Mouse (Mus musculus) heart, adult 2 months (tissue): ENCODE measurements at regions not wholly inside any gene's neighbourhood (a gene's known extent, or its start where the extent isn't known, plus 50 kb on each side); places are given as distances from the start of the nearest gene placed in this dataset.

ENCODE experiments used
- DNase-seq, 2 experiments: peaks; one replicate each; pipeline ENCODE4 v3.0.0; 2021
- H3K27ac ChIP-seq: fragments of 200-600 bp; 2 replicates; pipeline ENCODE4 v1.8.1; 2022
- H3K27me3 ChIP-seq: fragments of 200-500 bp; 2 replicates; pipeline ENCODE4 v1.6.1; 2012; ENCODE audit warnings: mild to moderate bottlenecking, low read length, inconsistent platforms, mixed read lengths; ENCODE audit not compliant: control insufficient read depth, insufficient read depth
- H3K36me3 ChIP-seq: fragments of 200-500 bp; 2 replicates; pipeline ENCODE4 v1.6.1; 2012; ENCODE audit warnings: low read length, inconsistent platforms; ENCODE audit not compliant: control insufficient read depth, insufficient read depth
- H3K4me1 ChIP-seq: fragments of 200-500 bp; 2 replicates; pipeline ENCODE4 v1.6.1; 2011; ENCODE audit warnings: low read length; ENCODE audit not compliant: control insufficient read depth, insufficient read depth
- H3K4me3 ChIP-seq: fragments of 200-600 bp; 2 replicates; pipeline ENCODE4 v1.8.1; 2022
- H3K79me2 ChIP-seq: fragments of 200-500 bp; replicated peaks from 2 replicates; pipeline ENCODE4 v1.6.1; 2012; ENCODE audit warnings: mild to moderate bottlenecking, inconsistent platforms, low read length, moderate library complexity, mixed read lengths; ENCODE audit not compliant: control insufficient read depth, insufficient read depth
- H3K9ac ChIP-seq: fragments of 200-500 bp; 2 replicates; pipeline ENCODE4 v1.6.1; 2012; ENCODE audit warnings: low read depth, mild to moderate bottlenecking, control low read depth, inconsistent platforms, low read length, mixed read lengths
- CTCF ChIP-seq: fragments of 200-600 bp; IDR thresholded peaks from 2 replicates; pipeline ENCODE4 v1.8.1; 2022; ENCODE audit warnings: antibody characterized with exemption, mild to moderate bottlenecking, moderate library complexity
- EP300 ChIP-seq: fragments of 200-500 bp; IDR thresholded peaks from 2 replicates; pipeline ENCODE4 v1.6.1; 2011; ENCODE audit warnings: low read depth, low read length, control low read depth; ENCODE audit not compliant: insufficient read depth
- POLR2A ChIP-seq: fragments of 200-500 bp; IDR thresholded peaks from 2 replicates; pipeline ENCODE4 v1.6.1; 2011; ENCODE audit warnings: mild to moderate bottlenecking, low read depth, low read length, control low read depth; ENCODE audit not compliant: insufficient read depth
- WGBS: fragments of 180-500 bp; shearing (Covaris S2); methylation state at CpG from one replicate; pipeline ENCODE4 v1.1.7; 2018; 5-methylcytosine and 5-hydroxymethylcytosine counted together
- intact Hi-C: fragments of 180-260 bp; cut with DNase I; formaldehyde crosslinking; loops from one replicate; pipeline ENCODE4 v1.15.1; 2025

DNA sequence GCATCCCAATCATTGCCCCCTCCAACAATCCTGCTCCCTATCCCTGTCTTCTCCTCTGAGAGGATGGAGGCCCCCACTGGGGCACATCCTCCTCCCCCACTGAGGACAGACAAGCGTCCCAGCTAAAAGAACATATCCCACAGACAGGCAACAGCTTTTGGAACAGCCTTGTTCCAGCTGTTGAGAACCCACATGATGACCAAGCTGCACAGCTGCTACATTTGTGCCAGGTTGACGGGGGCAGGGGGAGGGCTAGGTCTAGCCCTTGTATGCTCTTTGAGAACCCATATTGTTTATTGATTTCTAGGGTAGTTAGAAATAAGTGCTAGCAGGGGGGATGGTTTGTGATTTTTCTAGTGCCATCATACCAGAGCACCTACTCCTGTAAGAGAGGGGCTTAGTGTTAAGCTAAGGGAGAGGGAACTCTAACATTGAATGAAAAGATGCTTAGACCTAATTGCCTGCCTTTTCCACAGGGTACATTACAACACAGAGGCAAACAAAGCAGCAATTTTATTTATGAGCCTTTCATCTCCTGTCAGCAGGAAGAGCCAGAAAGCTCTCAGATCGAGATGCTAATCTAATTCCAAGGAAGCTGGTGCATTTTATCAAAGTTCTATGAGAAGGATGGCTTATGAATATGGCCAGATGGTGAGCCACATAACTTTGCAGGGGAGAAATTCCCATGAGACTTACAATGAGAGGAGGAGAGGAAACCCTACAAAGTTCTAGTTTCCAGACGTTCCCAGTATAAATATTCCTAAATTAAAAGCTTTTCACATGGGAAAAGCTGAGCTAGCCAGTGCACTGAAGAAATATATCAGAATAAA is 137.6 kb upstream of the Zpld1 start:
- no peak for DNase-seq
- H3K36me3 ChIP-seq = no peaks in the 10 kb centered on the region
- H3K27me3 ChIP-seq = no peaks in the 10 kb centered on the region
- intact Hi-C loops = no loop called here
- no peak overlapping the region for H3K4me3 ChIP-seq
- no peak overlapping the region for H3K27ac ChIP-seq
- no peak overlapping the region for H3K9ac ChIP-seq
- no peak for TF ChIP-seq POLR2A
- no peak for TF ChIP-seq CTCF
- TF ChIP-seq EP300 = no peak
- 38% methylated on average over 4 of the region's 4 CpGs for WGBS
- no peaks in the 10 kb centered on the region for H3K4me1 ChIP-seq
- no peaks in the 10 kb centered on the region for H3K79me2 ChIP-seq

DNA sequence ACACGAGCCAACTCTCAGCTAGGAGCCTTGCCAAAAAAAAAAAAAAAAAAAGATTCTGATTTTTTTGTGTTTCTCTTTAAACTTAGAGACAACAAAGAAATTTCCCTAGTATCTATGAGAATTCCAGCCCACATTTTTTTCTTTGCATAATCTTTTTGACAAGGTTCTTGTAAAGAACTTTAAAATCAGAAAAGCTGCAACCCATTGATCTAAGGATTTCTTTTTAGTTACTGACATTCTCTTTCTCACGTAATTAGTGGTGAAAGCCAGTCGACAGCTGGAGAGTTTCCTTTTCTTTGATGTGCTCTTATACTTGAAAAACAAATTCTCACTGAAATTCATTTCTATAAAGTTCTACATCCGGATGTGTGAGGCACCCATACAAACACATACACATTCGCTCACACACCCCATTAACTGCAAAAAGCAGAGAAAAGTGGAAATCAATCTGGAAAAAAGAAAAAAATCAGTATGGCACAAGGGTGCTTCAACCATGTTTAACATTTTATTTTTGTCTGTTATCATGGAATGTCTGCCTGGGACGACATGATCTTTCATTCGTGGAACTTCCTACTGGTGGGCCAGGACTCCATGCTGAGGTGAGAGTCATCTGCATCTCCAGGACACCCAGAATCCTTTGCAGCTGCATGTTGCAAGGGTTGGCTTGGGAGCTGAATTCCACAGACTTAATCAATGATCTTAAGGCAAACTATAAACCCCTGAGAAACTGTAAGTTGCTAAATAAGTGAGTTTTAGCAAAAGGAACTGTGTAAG is 124.0 kb upstream of the Zpld1 start:
- WGBS = 32% methylated on average over 7 of the region's 7 CpGs
- Histone ChIP-seq H3K9ac (no peak overlapping the region), H3K36me3 (no peaks in the 10 kb centered on the region), H3K79me2 (no peaks in the 10 kb centered on the region), H3K4me3 (no peak overlapping the region), H3K4me1 (no peaks in the 10 kb centered on the region), H3K27ac (no peak overlapping the region), H3K27me3 (no peaks in the 10 kb centered on the region)
- DNase-seq = no peak
- TF ChIP-seq EP300 (no peak), POLR2A (no peak), CTCF (no peak)
- intact Hi-C loops = no loop called here

DNA sequence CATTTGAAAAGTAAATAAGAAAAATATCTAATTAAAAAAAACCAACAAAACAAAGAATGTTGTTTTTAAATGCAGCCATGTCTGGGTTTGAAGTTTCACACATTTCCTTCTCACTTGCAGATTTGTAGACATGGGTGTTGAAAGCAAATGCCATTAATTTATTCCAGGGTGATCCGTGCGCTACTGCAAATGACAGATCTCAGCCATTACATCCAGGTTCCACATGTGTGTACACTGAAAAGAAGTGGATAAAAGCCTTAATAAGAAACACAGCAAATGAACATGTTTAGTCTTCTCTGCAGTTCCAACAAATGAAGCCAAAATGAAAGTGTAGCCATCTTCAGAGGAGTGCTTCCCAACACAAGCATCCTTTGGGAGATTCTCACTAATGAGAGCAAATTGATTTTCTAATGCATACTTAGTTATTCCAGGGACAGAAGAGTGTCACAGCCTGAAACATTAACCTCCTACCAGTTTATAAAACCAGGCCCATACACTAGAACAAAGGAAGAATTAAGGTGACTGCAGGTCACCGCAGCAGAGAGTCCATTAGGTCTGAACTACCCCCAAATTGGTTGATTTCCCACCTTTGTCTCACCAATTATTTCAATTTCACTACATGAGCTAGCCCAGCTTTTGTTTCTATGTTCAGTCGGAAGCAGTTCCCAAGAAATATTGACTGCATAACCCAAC is 123.2 kb upstream of the Zpld1 start:
- no peaks in the 10 kb centered on the region for H3K27me3 ChIP-seq
- no peak overlapping the region for H3K4me3 ChIP-seq
- H3K27ac ChIP-seq = no peak overlapping the region
- no peak for DNase-seq
- no peaks in the 10 kb centered on the region for H3K79me2 ChIP-seq
- TF ChIP-seq CTCF = no peak
- no peak for TF ChIP-seq POLR2A
- no peak for TF ChIP-seq EP300
- no peaks in the 10 kb centered on the region for H3K4me1 ChIP-seq
- no peaks in the 10 kb centered on the region for H3K36me3 ChIP-seq
- WGBS = 66% methylated on average over 4 of the region's 4 CpGs
- intact Hi-C loops = no loop called here
- no peak overlapping the region for H3K9ac ChIP-seq

DNA sequence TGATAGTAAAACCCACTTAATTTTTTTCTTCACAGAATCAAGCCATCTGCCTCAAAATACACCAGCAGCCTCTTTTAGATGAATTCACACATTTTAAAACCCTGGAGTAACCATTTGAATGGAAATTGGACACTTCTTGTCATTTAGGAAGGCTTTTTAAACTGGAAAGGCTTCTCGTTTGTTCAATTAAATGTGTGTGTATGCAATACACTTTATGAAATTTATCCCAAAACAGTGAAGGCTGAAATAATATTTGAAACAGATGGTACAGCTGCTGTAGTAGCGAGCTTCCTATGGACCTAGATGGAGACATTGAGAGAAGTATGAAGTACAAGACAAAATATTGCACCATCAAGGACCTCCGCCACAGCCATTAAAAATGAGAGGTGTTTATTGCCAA is 121.1 kb upstream of the Zpld1 start:
- Histone ChIP-seq H3K27ac (no peak overlapping the region), H3K79me2 (no peaks in the 10 kb centered on the region), H3K9ac (no peak overlapping the region), H3K4me1 (no peaks in the 10 kb centered on the region), H3K4me3 (no peak overlapping the region), H3K36me3 (no peaks in the 10 kb centered on the region), H3K27me3 (no peaks in the 10 kb centered on the region)
- TF ChIP-seq POLR2A (no peak), CTCF (no peak), EP300 (no peak)
- 85% methylated on average over 3 of the region's 3 CpGs for WGBS
- intact Hi-C loops = no loop called here
- DNase-seq = no peak

DNA sequence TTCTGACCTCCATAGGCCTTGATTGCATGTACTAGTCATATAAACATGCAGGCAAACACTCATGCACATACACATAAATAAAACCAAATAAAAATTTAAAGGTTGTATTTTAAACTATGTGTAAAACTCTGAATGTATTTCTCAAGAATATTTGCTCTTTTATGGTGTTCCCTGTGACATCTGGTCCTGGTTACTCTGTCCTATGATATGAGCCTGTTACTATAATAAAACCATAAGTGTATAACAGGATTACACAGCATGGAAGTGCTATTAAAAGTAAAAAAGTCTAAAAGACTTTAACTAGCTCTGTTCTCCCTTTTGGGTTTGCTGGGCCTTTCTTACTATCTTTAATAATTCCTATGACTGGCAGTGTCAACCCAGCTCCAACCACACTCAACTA is 103.0 kb upstream of the Zpld1 start:
- no peaks in the 10 kb centered on the region for H3K79me2 ChIP-seq
- H3K27ac ChIP-seq = no peak overlapping the region
- intact Hi-C loops = no loop called here
- H3K36me3 ChIP-seq = no peaks in the 10 kb centered on the region
- TF ChIP-seq EP300 (no peak), CTCF (no peak), POLR2A (no peak)
- H3K4me3 ChIP-seq = no peak overlapping the region
- no peaks in the 10 kb centered on the region for H3K4me1 ChIP-seq
- H3K9ac ChIP-seq = no peak overlapping the region
- no peaks in the 10 kb centered on the region for H3K27me3 ChIP-seq
- DNase-seq = no peak

DNA sequence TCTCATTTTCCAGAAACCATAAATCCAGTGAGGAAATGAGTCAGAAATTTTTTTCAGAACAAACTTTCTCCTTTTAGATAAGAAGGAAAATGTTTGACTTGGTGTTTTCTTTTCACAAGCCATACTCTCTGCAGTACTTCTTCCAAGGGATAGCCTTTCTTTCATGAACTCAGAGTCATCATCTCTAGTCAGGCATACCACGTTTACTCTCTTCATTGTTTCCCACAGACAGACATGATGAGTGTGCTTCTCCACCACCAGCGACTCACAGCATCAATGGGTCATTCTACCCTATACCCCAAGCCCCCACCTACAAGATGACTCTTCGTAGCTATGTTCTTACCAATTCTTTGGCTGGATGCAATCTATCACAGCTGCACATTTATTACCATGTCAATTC is 97.1 kb upstream of the Zpld1 start:
- Histone ChIP-seq H3K36me3 (no peaks in the 10 kb centered on the region), H3K9ac (no peak overlapping the region), H3K4me3 (no peak overlapping the region), H3K4me1 (no peaks in the 10 kb centered on the region), H3K27me3 (no peaks in the 10 kb centered on the region), H3K27ac (no peak overlapping the region), H3K79me2 (no peaks in the 10 kb centered on the region)
- no peak for TF ChIP-seq CTCF
- no peak for TF ChIP-seq EP300
- TF ChIP-seq POLR2A = no peak
- intact Hi-C loops = no loop called here
- no peak for DNase-seq
- 56% methylated on average over 3 of the region's 3 CpGs for WGBS
